ENCODE assay signal across 22 mouse cellular contexts in the genomic region with DNA sequence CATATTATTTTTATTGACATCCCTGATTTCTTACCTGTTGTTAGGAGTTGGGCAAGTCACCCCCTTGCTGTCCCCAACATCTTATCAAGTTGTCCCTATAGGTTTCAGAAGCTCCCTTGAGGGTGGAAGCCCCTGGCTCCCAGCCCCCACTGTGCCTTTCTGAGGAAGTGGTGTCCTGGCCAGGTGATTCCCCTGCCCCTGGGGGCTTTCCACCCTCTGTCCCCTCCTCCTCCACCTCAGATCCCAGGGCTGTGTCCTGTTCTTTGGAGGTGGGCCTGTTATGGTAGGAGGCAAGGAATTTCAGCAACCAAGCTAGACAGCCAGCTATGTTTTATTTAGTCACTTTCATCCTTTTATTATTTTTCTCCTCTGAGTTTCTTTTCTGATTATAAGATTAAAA. TPM values are rescaled to one million over a fixed set of nuclear protein-coding genes. Genes with fewer than 3 reads are reported as not detected.
DNase-seq lines count a peak whose midpoint lies in the region; ATAC-seq and TF ChIP-seq lines count a peak whose summit lies in the region.
"Had no signal": no experiment of that assay in that cellular context is flagged by ENCODE, and none has a peak within 500 bp of the region (broad histone marks: within the 10 kb centered on the region; RNA-seq: fewer than 3 reads in every experiment).

No protein-coding gene starts in this region.

- DNase-seq in limb, embryonic 10.5 days (ENCODE audit: low spot score): no peak
- no peak for DNase-seq in midbrain, postnatal 0 days (ENCODE audit: low spot score)
- DNase-seq in heart, postnatal 14 days: no peak
- DNase-seq in forebrain, postnatal 0 days: no peak
- DNase-seq: adrenal gland, adult 8-10 months; adrenal gland, postnatal 36 days; cerebellum, adult 2 months; cerebellum, postnatal 10 days; heart, adult 18-20 months; heart, postnatal 36 days had no signal

- ATAC-seq in limb, embryonic 12.5 days (ENCODE audit: insufficient number of reproducible peaks, insufficient read depth, low FRiP score, low TSS enrichment, low read depth): no peak
- no peak for ATAC-seq in limb, embryonic 15.5 days (ENCODE audit: insufficient number of reproducible peaks, low FRiP score, low TSS enrichment, low read depth)
- no peak for ATAC-seq in stomach, embryonic 16.5 days (ENCODE audit: insufficient read depth, low FRiP score)
- no peak for ATAC-seq in midbrain, postnatal 0 days (ENCODE audit: low FRiP score)
- no peak for ATAC-seq in forebrain, postnatal 0 days
- ATAC-seq: forebrain, embryonic 14.5 days; hindbrain, embryonic 16.5 days; inflammation-experienced regulatory T-cells, adult 6 months had no signal

- no peak overlapping the region for H3K4me3 ChIP-seq in limb, embryonic 12.5 days (replicated peaks)
- H3K4me3 ChIP-seq in limb, embryonic 10.5 days: no peak overlapping the region
- H3K4me3 ChIP-seq in limb, embryonic 15.5 days: no peak overlapping the region
- H3K4me3 ChIP-seq in stomach, embryonic 16.5 days (replicated peaks; ENCODE audit: low read length): no peak overlapping the region
- no peak overlapping the region for H3K4me3 ChIP-seq in midbrain, postnatal 0 days (ENCODE audit: low read depth, low read length)
- H3K4me3 ChIP-seq in forebrain, postnatal 0 days (ENCODE audit: low read depth, low read length): no peak overlapping the region
- H3K4me3 ChIP-seq: erythroblast, embryonic 14.5 days; forebrain, embryonic 10.5 days; heart, embryonic 10.5 days; heart, embryonic 15.5 days had no signal

- no peak overlapping the region for H3K9ac ChIP-seq in limb, embryonic 12.5 days (replicated peaks)
- no peak overlapping the region for H3K9ac ChIP-seq in limb, embryonic 15.5 days
- peak overlapping the region; percentile 36; the same call in 1 of the 2 replicates for H3K9ac ChIP-seq in stomach, embryonic 16.5 days (ENCODE audit: low read length)
- no peak overlapping the region for H3K9ac ChIP-seq in midbrain, postnatal 0 days (replicated peaks; ENCODE audit: low read length, poor library complexity, severe bottlenecking)
- no peak overlapping the region for H3K9ac ChIP-seq in forebrain, postnatal 0 days
- H3K9ac ChIP-seq: heart, embryonic 15.5 days had no signal

- no peak overlapping the region for H3K4me2 ChIP-seq in limb, embryonic 12.5 days
- H3K4me2 ChIP-seq in limb, embryonic 15.5 days: no peak overlapping the region
- H3K4me2 ChIP-seq in stomach, embryonic 16.5 days (ENCODE audit: low read depth, low read length): peak overlapping the region; percentile 38; the same call in 1 of the 2 replicates
- no peak overlapping the region for H3K4me2 ChIP-seq in midbrain, postnatal 0 days (ENCODE audit: low read depth, low read length, poor library complexity, severe bottlenecking)
- H3K4me2 ChIP-seq in forebrain, postnatal 0 days (ENCODE audit: low read depth): no peak overlapping the region
- H3K4me2 ChIP-seq: heart, embryonic 15.5 days had no signal

- no peaks in the 10 kb centered on the region for H3K9me3 ChIP-seq in limb, embryonic 12.5 days
- H3K9me3 ChIP-seq in limb, embryonic 10.5 days (replicated peaks): no peaks in the 10 kb centered on the region
- no peaks in the 10 kb centered on the region for H3K9me3 ChIP-seq in limb, embryonic 15.5 days
- H3K9me3 ChIP-seq in stomach, embryonic 16.5 days (replicated peaks; ENCODE audit: control insufficient read depth, low read length): no peaks in the 10 kb centered on the region
- no peaks in the 10 kb centered on the region for H3K9me3 ChIP-seq in midbrain, postnatal 0 days (ENCODE audit: low read length)
- H3K9me3 ChIP-seq in forebrain, postnatal 0 days (ENCODE audit: low read length): no peaks in the 10 kb centered on the region
- H3K9me3 ChIP-seq: forebrain, embryonic 10.5 days; heart, embryonic 10.5 days; heart, embryonic 15.5 days had no signal

- no peaks in the 10 kb centered on the region for H3K27me3 ChIP-seq in limb, embryonic 12.5 days
- H3K27me3 ChIP-seq in limb, embryonic 10.5 days (ENCODE audit: low read depth, poor library complexity, severe bottlenecking): no peaks in the 10 kb centered on the region
- peaks cover 7% of the 10 kb centered on the region; the same call in 1 of the 2 replicates for H3K27me3 ChIP-seq in limb, embryonic 15.5 days
- no peaks in the 10 kb centered on the region for H3K27me3 ChIP-seq in stomach, embryonic 16.5 days (ENCODE audit: control insufficient read depth, insufficient read depth, low read length)
- no peaks in the 10 kb centered on the region for H3K27me3 ChIP-seq in midbrain, postnatal 0 days (ENCODE audit: insufficient read depth, low read length)
- no peaks in the 10 kb centered on the region for H3K27me3 ChIP-seq in forebrain, postnatal 0 days (ENCODE audit: insufficient read depth, low read length)
- H3K27me3 ChIP-seq: heart, embryonic 15.5 days had no signal

- H3K27ac ChIP-seq in limb, embryonic 12.5 days: 0 out of 2 replicates have a peak overlapping the region, but pooled peaks have one; percentile 17
- H3K27ac ChIP-seq in limb, embryonic 10.5 days: no peak overlapping the region
- H3K27ac ChIP-seq in limb, embryonic 15.5 days: 0 out of 2 replicates have a peak overlapping the region, but pooled peaks have one; percentile 64
- H3K27ac ChIP-seq in stomach, embryonic 16.5 days (ENCODE audit: low read length): peak overlapping the region; percentile 88
- no peak overlapping the region for H3K27ac ChIP-seq in midbrain, postnatal 0 days (ENCODE audit: low read depth, low read length)
- H3K27ac ChIP-seq in forebrain, postnatal 0 days (ENCODE audit: low read depth, low read length): no peak overlapping the region
- H3K27ac ChIP-seq: forebrain, embryonic 10.5 days; heart, embryonic 10.5 days had no signal

- peaks cover 51% of the 10 kb centered on the region for H3K36me3 ChIP-seq in limb, embryonic 12.5 days
- H3K36me3 ChIP-seq in limb, embryonic 10.5 days: peaks cover 57% of the 10 kb centered on the region
- H3K36me3 ChIP-seq in limb, embryonic 15.5 days: peaks cover 5% of the 10 kb centered on the region; the same call in 1 of the 2 replicates
- no peaks in the 10 kb centered on the region for H3K36me3 ChIP-seq in stomach, embryonic 16.5 days (ENCODE audit: control insufficient read depth, insufficient read depth, low read length)
- H3K36me3 ChIP-seq in midbrain, postnatal 0 days (ENCODE audit: insufficient read depth, low read length): no peaks in the 10 kb centered on the region
- H3K36me3 ChIP-seq in forebrain, postnatal 0 days (ENCODE audit: insufficient read depth): no peaks in the 10 kb centered on the region
- H3K36me3 ChIP-seq: heart, embryonic 15.5 days had no signal

- peaks cover 34% of the 10 kb centered on the region for H3K4me1 ChIP-seq in limb, embryonic 12.5 days (replicated peaks)
- peaks cover 16% of the 10 kb centered on the region for H3K4me1 ChIP-seq in limb, embryonic 10.5 days
- H3K4me1 ChIP-seq in limb, embryonic 15.5 days: peaks cover 37% of the 10 kb centered on the region
- H3K4me1 ChIP-seq in stomach, embryonic 16.5 days (ENCODE audit: control insufficient read depth, insufficient read depth, low read length): peaks cover 6% of the 10 kb centered on the region
- no peaks in the 10 kb centered on the region for H3K4me1 ChIP-seq in midbrain, postnatal 0 days (ENCODE audit: insufficient read depth, low read length)
- H3K4me1 ChIP-seq in forebrain, postnatal 0 days (ENCODE audit: insufficient read depth): peaks cover 9% of the 10 kb centered on the region

- TF ChIP-seq CTCF in midbrain, postnatal 0 days (IDR thresholded peaks at IDR 0.05): no peak
- no peak for TF ChIP-seq CTCF in forebrain, postnatal 0 days (IDR thresholded peaks at IDR 0.05; ENCODE audit: low read depth)

- intact Hi-C loops in heart, postnatal 14 days (cut with DNase I): no loop called here

RNA-seq across cellular contexts. Expression of gene Hgfac, which starts 41.0 kb away (rescaled TPM):
- 0.24 and 0.59 TPM in 2 replicates for polyA plus RNA-seq in limb, embryonic 12.5 days (2016; fragmentation: Nextera tagmentation; extraction: Ambion mirVana)
- 0.15 TPM in 1 of 2 replicates, not detected in the other for polyA plus RNA-seq in limb, embryonic 10.5 days (2016; fragmentation: Nextera tagmentation; extraction: Ambion mirVana)
- 0.37 and 0.49 TPM in 2 replicates for polyA plus RNA-seq in limb, embryonic 15.5 days (2015; fragmentation: Nextera tagmentation; extraction: Ambion mirVana)
- polyA plus RNA-seq in stomach, embryonic 16.5 days (2015; fragmentation: Nextera tagmentation; extraction: Ambion mirVana): 7.7 and 8.2 TPM in 2 replicates
- 0.11 and 0.71 TPM in 2 replicates for total RNA-seq in midbrain, postnatal 0 days (2014; rRNA removed)
- polyA plus RNA-seq in midbrain, postnatal 0 days (2015; fragmentation: Nextera tagmentation; extraction: Ambion mirVana): 0.23 TPM in 1 of 2 replicates, not detected in the other
- 1 to 10 TPM in 1 of 2 experiments, under 1 TPM in 1; 0.98 to 1.1 TPM for total RNA-seq in heart, postnatal 14 days (2021)
- 0.69 and 2.1 TPM in 2 replicates for total RNA-seq in forebrain, postnatal 0 days (2014; rRNA removed)
- 0.36 TPM in 1 of 2 replicates, not detected in the other for polyA plus RNA-seq in forebrain, postnatal 0 days (2015; fragmentation: Nextera tagmentation; extraction: Ambion mirVana)
- polyA plus RNA-seq: embryonic facial prominence, embryonic 11.5 days; forebrain, embryonic 14.5 days had no signal

RNA-seq across cellular contexts. Expression of gene Rgs12, which starts 51.1 kb away (rescaled TPM):
- polyA plus RNA-seq in limb, embryonic 12.5 days (2016; fragmentation: Nextera tagmentation; extraction: Ambion mirVana): 57.3 and 59.7 TPM in 2 replicates
- 42.7 and 53.8 TPM in 2 replicates for polyA plus RNA-seq in limb, embryonic 10.5 days (2016; fragmentation: Nextera tagmentation; extraction: Ambion mirVana)
- 36.4 and 37.5 TPM in 2 replicates for polyA plus RNA-seq in limb, embryonic 15.5 days (2015; fragmentation: Nextera tagmentation; extraction: Ambion mirVana)
- 31.8 and 34.4 TPM in 2 replicates for polyA plus RNA-seq in stomach, embryonic 16.5 days (2015; fragmentation: Nextera tagmentation; extraction: Ambion mirVana)
- 54.8 and 60.8 TPM in 2 replicates for total RNA-seq in midbrain, postnatal 0 days (2014; rRNA removed)
- 29.9 and 30.5 TPM in 2 replicates for polyA plus RNA-seq in midbrain, postnatal 0 days (2015; fragmentation: Nextera tagmentation; extraction: Ambion mirVana)
- 10 to 100 TPM; 24.3 to 30.4 TPM for total RNA-seq in heart, postnatal 14 days (2021)
- 60.0 and 73.8 TPM in 2 replicates for total RNA-seq in forebrain, postnatal 0 days (2014; rRNA removed)
- 32.3 and 34.5 TPM in 2 replicates for polyA plus RNA-seq in forebrain, postnatal 0 days (2015; fragmentation: Nextera tagmentation; extraction: Ambion mirVana)

RNA-seq across cellular contexts. Expression of gene Dok7, which starts 56.2 kb away (rescaled TPM):
- polyA plus RNA-seq in limb, embryonic 12.5 days (2016; fragmentation: Nextera tagmentation; extraction: Ambion mirVana): 2.6 and 2.9 TPM in 2 replicates
- polyA plus RNA-seq in limb, embryonic 10.5 days (2016; fragmentation: Nextera tagmentation; extraction: Ambion mirVana): 0.26 and 0.31 TPM in 2 replicates
- 5.5 and 9.5 TPM in 2 replicates for polyA plus RNA-seq in limb, embryonic 15.5 days (2015; fragmentation: Nextera tagmentation; extraction: Ambion mirVana)
- polyA plus RNA-seq in stomach, embryonic 16.5 days (2015; fragmentation: Nextera tagmentation; extraction: Ambion mirVana): 1.9 and 2.0 TPM in 2 replicates
- total RNA-seq in midbrain, postnatal 0 days (2014; rRNA removed): 22.1 and 25.1 TPM in 2 replicates
- polyA plus RNA-seq in midbrain, postnatal 0 days (2015; fragmentation: Nextera tagmentation; extraction: Ambion mirVana): 10.8 and 11.1 TPM in 2 replicates
- 10 to 100 TPM; 36.3 to 38.1 TPM for total RNA-seq in heart, postnatal 14 days (2021)
- 15.0 and 16.4 TPM in 2 replicates for total RNA-seq in forebrain, postnatal 0 days (2014; rRNA removed)
- polyA plus RNA-seq in forebrain, postnatal 0 days (2015; fragmentation: Nextera tagmentation; extraction: Ambion mirVana): 9.6 and 10.1 TPM in 2 replicates
- polyA plus RNA-seq: erythroblast, embryonic 14.5 days; hindbrain, embryonic 11.5 days had no signal

Comparison
In these comparisons a context has a peak if more than half of its experiments do, and no peak if none do; other contexts are left out.
1. H3K27ac ChIP-seq: peak in limb, embryonic 12.5 days (single experiment), limb, embryonic 15.5 days (single experiment) and stomach, embryonic 16.5 days (single experiment); none in limb, embryonic 10.5 days (single experiment), midbrain, postnatal 0 days (single experiment) and forebrain, postnatal 0 days (single experiment).